Mouse (Mus musculus) thymus, postnatal 25 days (tissue): ENCODE measurements around the gene Mcu.
A peak's percentile ranks its signal among the peaks of the same experiment; 100 is the strongest.

ENCODE experiments used
- DNase-seq: peaks from one replicate; pipeline ENCODE4 v3.0.0; 2022

The Mcu gene

DNA sequence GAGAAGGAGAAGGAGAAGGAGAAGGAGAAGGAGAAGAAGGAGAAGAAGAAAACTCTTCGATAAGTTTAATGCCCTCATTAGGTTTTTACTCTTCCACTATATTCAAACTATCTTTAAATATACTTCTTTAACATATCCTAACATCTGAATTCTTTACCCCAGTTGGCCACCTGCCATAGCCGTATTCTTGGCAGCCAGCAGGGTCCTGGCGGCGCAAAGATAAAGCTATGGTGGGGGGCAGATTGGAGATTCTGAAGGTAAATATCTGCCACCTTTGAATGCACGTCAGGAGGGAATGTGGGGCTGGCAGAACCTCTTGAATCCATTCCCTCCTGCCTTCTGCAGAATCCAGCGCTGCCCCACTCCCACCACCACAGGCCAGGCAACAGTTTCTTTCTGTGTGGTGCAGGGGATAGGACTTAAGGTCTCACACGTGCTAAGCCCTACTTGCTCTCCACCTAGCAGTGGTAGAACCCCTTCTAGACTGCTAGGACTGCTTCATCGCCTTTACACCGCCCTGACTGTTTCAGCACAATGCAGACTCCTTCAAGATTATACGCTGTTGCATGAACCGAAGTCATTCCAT, 11.5 kb downstream of the Mcu start:
- no peak for DNase-seq

DNA sequence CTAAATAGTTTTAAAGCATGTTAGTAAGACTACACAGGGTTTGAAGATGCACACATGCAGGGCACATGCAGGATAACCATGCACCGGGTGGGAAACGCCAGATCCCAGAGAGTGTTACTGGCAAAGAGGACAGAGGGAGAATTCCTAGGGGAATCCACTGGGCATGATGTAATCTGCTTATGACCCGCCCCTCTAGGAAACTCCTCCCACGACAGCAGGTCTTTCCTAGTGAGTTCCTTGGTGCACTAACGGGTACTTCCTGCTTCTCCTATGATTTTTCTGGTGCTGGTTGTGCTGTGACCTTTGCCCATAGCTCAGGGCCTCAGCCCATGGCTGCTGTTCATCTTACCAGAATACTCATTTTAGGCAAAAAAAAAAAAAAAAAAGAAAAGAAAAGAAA, 12.6 kb downstream of the Mcu start:
- no peak for DNase-seq

DNA sequence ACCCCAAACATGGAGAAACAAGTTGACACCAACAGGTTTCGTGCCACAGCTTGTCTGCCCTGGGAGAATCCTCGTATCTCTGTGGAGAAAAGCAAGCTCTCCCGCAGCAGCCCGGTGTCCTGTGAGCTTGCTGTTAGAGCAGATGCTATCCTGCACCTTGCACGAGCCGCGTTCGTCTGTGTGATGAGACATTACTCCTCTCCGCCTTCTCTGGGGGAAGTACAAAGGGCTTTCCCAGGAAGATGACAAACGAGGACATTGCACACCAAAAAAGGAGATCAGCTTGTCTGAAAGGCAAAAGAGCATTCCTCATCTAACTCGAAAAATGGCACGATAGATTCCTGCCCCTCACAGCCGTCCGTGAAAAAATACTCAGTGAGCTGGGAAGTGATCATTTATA, 13.6 kb downstream of the Mcu start:
- DNase-seq: no peak

DNA sequence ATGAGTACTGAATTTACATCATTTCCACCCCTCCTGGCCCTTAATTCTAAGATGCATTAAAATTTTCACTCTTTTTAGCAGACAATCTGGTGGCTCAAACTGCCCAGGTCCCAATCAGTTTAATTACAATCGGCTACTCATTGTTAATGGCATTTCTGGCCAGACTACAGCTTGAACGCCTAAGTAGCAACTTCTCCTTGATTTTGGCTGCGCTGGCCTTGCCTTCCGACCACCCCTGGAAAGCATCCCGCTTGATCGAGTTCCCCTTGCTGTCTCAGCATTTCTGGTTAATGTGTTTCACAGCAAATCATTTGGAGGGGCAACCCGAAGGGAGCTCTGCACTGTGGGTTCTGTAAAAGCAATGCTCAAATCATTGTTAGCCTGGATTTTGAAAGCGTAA, 14.4 kb downstream of the Mcu start:
- no peak for DNase-seq

DNA sequence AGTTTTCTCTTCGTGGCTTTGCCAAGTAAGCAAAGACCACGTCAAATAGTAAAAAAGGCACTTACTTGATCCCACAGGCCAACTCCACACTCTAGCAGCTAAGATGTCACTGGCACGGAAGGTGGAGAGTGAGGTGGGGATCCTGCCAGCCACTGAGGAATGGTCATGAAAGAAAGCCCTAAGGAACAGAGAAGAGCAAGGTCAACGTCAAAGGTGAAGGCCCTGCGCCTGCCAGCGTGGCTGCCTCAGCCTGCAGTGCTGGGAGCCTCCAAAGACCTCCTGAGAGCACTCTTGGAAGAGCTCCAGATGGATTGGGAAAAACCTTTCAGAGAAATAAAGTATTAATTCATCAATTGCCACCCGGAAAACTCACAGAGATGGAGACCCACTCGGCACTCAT, 16.0 kb downstream of the Mcu start:
- no peak for DNase-seq

DNA sequence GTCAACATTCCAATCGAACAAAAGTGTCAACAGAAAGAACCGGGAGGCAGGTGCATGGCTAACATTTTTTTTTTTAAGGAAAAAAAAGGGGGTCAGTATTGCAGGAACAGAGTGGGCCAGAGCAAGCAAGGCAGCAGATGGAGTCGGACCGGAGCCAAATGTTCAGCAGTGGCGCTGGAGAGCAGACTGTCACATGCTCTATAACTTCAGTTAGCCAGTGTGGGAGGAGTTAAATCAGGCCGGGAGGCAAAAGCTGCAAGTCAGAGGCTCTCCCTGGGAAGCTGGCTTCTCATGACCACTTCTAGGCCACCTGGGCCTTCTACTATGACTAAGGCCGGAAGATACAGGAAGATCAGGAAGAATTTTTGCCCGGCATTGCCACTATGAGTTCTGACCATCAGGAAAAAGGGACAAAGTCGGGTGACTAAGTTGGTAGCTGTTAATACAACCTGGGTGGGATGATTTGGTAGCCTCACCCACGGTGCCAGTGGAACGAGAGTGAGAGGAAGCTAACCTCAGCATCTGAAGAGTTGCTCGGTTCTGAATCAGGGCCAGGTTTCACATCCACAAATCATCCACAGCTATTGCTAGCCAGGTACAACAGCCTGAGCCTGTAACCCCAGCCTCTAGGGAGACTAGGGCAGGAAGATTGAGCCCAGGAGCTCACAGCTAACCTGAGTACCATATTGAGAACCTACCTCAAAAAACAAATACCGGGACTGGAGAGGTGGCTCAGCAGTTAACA, 22.5 kb downstream of the Mcu start:
- no peak for DNase-seq

DNA sequence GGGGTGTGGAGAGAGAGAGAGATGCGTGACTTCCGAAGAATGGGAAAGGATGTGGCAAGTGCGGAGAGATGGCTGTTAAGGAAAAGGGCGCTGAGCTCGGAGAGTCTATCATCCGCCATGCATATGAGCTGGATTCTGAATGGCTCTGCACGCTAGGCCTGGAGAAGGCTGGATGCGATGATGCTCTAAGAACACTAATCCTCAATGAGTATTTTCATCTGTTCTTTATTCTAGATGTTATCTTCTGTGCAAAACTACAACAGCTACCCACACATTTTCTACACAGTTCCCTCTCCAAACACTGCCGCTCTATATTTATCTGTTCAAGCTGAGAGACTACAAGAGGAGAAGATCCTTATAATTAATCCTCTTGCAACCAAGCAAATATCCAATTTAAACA, 25.9 kb downstream of the Mcu start:
- no peak for DNase-seq

DNA sequence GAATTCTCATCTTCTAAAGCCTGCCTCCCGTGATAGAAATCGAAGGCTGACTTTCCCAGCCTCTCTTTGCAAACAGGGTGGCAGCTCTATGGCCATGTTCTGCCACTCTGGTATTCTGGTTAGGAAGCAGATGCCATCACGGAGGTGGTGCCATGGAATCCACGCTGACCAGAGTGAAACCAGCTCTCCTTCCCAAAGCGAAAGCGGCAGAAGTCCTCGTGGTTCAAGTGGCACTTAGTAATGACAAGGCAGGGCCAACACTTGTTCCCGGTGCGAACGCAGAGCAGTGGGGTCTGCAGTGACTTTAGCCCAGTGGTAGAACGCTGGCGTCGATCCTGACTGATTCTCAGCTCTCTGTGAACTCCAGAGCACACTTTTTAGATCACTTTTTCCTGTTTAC, 26.6 kb downstream of the Mcu start:
- DNase-seq: peak; percentile 31

DNA sequence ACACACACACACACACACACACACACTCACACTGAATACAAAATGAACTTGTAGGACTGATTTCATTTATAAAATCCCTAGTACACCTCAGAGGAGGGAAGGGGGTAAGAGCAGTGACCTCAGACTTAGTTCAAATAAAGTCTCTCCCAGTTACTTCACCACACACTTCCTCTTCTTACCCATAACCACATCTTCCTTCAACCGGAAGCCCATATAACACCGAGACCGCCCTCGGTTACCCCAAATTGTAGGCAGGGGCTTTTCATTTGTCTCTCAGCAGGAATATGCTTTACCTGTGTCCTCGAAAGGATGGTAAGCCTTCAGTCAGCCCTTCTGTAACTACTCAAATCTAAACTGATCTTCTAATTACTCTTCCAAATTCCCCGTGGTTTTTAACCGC, 27.1 kb downstream of the Mcu start:
- DNase-seq: peak; percentile 64

DNA sequence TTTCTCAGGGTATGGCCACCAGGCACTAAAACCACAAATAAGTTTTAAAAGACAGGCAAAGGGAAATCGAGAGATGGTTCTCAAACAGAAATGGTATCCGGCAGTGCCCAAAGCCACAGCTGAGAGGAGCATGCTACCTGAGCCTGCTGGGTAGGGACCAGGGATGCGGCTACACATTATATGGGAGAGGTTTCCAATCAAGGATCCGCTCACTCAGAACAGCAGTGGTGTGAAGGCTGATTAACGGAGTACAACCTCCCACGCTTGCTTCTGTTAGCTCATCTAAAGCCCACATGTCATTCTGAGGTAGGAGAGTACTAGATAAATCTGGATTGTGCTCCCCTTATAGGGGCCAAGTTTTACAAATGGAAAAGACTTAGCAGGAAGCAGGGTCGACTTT, 28.4 kb downstream of the Mcu start:
- DNase-seq: no peak

DNA sequence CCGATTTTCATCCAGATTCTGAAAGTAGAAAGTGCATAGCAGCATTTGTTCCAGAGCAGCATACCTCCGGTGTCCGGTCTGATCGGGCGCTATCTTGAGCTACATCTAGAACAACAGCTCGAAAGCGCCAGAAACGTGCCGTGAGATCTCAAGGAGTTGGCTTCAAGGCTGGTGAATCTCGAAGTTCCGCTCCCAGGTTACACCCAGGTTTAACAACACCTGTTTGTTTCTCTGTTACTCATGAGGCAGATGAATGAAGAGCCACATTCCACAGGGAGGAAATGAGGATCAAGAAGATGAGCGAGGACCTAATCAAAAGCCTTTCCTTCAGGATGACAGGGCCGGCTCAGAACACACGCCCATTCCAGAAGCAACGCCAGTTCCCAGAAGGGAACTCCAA, 29.7 kb downstream of the Mcu start:
- DNase-seq: no peak

DNA sequence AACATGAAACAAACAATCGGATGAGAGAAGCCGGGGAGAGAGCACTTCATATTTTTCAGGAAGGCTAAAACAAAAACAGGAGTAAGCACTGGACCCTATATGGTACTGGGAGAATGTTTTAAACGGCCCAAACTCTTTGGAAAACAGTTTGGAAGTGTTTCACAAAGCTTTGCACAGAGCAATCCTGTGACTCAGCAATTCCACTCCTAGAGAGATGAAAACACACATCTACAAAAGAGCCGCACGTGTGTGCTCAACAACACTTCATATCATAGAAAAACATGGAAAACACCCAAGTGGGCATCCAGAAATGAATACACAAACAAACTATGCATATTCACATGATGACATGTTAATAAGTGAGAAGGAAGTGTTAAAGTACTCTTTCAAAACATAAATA, 30.9 kb downstream of the Mcu start:
- no peak for DNase-seq

DNA sequence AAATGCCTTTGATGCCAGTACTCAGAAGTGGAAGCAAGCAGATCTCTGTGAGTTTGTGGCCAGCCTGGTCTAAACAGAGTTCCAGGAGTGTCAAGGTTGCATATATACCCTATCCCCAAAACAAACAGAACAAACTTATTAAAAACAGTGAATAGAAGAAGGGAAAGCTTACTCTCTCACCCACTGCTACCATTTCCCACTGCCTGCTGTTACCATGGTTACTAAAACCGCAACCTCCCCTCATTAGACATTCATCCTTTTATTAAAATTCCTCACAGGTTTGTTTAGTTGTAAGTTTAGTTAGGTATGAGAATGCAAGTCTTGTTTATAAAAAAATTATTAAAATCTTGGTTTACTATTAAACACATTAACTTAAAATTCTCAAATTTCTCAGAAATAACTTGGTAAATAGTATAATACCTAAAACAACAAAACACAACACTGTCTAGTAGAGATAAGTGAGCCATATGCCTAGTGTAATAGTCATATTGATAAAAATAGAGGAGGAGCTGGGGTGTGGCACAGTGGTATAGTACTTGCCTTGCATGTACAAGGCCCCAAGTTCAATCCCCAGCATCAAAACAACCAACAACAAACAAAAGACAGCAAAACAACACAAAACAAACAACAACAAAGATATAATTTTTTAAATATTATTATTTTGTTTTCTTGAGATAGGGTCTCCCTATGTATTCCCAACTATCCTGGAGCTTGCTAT, 34.5 kb downstream of the Mcu start:
- DNase-seq: no peak

DNA sequence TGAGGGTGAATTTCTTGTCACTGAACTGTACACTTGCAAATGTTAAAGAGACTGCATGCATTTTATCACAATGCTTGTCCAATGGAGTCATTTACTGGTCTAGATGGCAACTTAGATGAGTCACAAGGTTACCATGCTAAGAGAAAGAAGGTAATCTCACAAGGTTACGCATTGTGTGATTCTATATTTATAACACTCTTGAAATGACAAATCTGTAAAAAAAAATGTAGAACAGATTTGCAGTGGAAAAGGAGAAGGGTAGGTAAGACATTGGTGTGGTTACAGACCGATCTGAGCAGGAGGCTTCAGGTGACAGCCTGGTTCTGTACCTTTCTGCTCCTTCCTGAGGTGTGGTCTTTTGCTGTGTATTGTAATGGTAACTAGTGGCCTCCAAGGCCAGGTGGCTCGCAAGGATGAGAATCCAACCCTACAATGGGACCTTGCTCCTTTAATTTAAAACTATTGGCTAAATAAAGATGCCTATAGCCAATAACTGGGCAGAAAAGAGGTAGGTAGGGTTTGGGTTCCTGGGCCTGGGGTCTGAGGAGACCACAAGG, 35.8 kb downstream of the Mcu start:
- no peak for DNase-seq

DNA sequence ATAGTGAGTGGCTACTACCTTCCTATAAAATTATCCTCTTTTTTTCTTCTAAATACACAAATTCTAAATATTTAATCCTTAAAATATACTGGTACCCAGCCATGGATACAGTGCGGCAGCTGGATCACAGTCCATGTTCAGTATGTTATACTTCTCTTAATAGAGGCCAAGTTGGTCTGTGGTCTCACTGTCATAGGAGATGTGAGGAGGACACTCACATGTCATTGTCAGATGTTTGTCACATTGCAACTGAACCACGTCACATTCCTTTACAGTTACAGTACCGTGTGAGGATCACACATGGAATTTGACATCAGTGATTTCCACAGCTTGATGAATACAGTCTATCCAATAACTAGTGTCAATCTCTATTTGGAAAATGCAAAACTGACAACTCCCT, 36.8 kb downstream of the Mcu start:
- no peak for DNase-seq

DNA sequence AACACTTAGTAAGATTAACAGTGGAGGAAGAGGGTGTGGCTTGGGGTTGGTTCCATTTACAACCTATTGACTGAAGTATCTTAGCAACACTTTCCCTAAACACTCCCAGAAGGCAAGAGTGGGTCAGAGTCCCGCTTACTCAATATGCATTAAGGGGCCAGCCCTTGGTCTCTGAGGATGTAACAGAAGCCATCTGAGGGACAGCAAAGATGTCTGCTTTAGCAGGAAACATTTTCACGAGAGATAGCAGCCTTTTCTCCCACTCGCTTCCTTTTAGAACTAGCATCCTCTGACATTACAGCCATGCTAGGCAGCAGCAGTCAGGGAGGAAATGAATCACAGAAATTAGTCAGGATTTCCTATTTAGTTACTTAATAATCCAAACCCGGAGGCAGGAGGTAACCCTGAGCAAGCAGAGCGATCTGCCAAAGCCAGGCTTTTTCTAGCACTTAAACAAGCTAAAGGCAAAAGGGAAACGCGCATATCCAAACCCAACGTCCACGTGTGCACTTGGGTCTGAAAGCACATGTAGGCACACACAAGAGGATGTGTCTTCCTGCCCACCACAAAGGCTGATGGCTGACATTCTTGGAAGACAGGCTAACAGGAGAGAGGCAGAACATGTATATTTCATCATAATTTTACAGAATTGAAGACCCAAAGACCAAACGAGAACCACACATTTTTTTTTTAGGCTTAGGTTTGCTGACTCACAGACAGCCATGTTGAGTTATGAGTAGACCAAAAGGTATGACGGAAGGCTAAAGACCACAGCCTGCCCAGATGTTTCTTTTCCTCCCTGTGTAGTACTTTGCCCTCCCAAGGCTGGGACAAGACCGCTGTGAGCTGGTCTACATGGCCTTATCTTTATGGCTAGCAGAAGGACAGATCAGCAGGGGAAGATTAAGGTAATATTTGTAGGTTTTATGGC, 38.4 kb downstream of the Mcu start:
- DNase-seq: peak; percentile 21

DNA sequence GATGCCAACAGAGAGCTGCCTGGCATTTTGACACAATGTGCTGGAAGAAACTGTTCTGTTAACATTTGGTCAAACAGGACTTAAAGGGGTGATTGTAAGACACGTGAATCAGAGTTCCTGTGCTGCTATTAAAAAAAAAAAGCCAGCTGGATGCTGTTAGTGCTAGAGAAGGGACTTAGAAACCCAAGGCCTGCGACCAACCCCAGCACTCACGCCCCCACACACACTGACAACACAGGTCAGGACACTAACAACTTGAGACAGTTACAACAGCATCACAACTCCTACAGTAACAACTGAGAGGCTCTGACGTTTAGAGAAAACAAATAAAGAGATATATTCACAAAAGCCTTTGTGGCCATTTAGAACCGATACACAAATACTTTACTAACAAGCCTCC, 40.2 kb downstream of the Mcu start:
- DNase-seq: no peak

DNA sequence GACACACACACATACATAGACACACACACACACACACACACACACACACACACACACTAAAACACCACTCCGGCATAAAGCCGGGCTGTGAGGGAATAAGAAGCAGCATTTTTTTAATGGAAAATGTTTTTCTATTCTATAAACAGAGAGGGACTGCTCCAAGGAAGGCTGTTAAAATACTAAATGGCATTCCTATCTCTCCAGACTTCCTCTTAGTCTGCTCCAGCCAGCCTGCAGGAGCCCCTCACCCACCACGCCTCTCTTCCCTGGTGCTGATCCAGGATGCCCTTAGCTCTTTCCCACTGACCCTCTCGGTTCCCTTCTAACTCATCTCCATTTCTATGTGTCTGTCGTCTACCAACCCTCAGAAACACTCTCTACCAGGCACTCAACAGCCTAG, 44.5 kb downstream of the Mcu start:
- no peak for DNase-seq

DNA sequence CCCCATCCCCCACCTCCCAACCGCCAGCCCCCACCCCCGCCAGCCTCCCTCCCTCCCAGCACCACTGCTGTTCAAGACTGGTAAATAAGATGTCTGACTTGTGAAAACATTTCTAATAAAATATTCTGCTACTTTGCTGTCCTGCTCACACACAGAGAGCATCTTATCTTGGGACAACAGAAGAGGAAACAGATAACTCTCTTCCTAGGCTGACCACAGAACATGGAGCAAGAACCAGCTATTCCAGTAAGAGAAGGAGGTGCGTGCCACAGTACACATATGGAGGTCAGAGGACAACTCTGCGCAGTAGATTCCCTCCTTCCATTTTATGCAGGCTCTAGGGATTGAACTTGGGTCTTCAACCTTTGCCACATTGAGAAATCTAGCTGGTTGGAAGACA, 45.2 kb downstream of the Mcu start:
- DNase-seq: no peak

DNA sequence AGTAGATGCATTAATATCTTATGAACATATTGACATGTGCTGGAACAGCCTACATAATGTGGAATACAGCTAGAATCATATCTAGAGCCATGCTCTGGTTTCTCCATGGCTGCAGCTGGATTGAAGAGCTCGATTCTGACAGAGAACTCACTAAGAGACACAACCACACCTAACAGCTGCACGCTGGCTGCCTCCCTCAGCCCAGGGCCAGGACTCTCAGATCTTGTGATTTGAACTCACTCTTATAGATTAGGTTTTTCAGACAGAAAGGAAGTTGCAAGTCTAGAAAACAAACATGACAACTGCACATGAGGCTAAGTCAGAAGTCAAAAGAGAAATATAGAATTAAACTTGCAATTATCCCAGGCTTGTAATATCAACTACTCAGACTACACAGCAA, 45.7 kb downstream of the Mcu start:
- DNase-seq: peak; percentile 29

DNA sequence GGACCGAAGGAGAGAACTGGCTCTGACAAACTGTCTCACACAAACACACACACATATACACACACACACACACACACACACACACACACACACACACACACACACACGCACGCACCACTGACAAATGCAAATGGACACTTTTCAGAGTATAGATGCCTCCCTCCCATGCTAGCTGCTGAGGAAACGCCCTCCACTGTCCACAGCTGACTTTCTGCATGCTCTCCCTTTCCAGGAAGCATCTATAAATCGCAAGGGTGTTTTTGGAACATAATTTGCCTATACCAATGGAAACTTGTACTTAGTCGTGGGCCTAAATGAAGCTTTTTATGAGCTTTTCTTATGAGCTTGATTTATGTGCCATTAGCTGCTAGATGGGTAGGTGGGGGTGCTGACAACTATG, 46.1 kb downstream of the Mcu start:
- DNase-seq: no peak

DNA sequence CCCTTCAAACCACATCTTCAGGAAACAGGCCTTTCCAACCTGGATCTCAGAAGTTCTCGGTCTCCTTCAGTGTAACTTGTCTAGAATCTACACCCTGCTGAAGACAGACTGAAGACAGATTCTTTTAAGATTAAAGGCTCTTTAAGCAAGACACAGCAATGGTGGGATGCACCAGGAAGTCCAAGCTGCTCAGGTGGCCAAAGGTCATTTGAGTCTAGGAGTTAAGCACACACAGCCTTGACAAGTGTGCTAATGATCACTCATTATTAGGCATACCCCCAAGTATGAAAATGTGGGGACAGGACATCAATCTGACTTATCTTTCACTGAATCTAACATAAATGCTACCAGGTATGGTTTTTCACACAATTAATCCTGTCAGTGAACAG, 47.0 kb downstream of the Mcu start:
- no peak for DNase-seq
